Mouse (Mus musculus) forebrain, postnatal 0 days (tissue): ENCODE results near the gene Aip. TPM values are rescaled to one million over a fixed set of nuclear protein-coding genes. Genes with fewer than 3 reads are reported as not detected.

Source experiments
- ATAC-seq: fragments of 200-750 bp; cut with Nextera tagmentation; 2 replicates; pipeline ENCODE4 v1.8.0; 2017; ENCODE audit warnings: mild to moderate bottlenecking, moderate library complexity
- DNase-seq: peaks from one replicate; pipeline ENCODE4 v3.0.0-alpha.2; 2015
- H3K27ac ChIP-seq: fragments of 300-500 bp; sonication (generic); 2 replicates; pipeline ENCODE4 v1.5.1; 2014; ENCODE audit warnings: low read depth, mild to moderate bottlenecking, antibody characterized with exemption, low read length, moderate library complexity, mixed read lengths
- H3K27me3 ChIP-seq: fragments of 300-500 bp; sonication (generic); 2 replicates; pipeline ENCODE4 v1.6.1; 2014; ENCODE audit warnings: mild to moderate bottlenecking, low read length, mixed read lengths; ENCODE audit not compliant: insufficient read depth
- H3K36me3 ChIP-seq: fragments of 300-500 bp; sonication (generic); 2 replicates; pipeline ENCODE4 v1.6.1; 2014; ENCODE audit warnings: mild to moderate bottlenecking, moderate library complexity; ENCODE audit not compliant: insufficient read depth
- H3K4me1 ChIP-seq: fragments of 300-500 bp; sonication (generic); 2 replicates; pipeline ENCODE4 v1.6.1; 2014; ENCODE audit warnings: antibody characterized with exemption; ENCODE audit not compliant: insufficient read depth
- H3K4me2 ChIP-seq: fragments of 300-500 bp; sonication (generic); 2 replicates; pipeline ENCODE4 v1.6.1; 2014; ENCODE audit warnings: low read depth, mild to moderate bottlenecking, moderate library complexity
- H3K4me3 ChIP-seq: fragments of 300-500 bp; sonication (generic); 2 replicates; pipeline ENCODE4 v1.5.1; 2014; ENCODE audit warnings: low read depth, low read length, mixed read lengths
- H3K9ac ChIP-seq: fragments of 300-500 bp; sonication (generic); 2 replicates; pipeline ENCODE4 v1.6.1; 2014; ENCODE audit warnings: mild to moderate bottlenecking
- H3K9me3 ChIP-seq: fragments of 300-500 bp; sonication (generic); 2 replicates; pipeline ENCODE4 v1.6.1; 2016; ENCODE audit warnings: low read length
- CTCF ChIP-seq: sonication (generic); IDR thresholded peaks from 2 replicates; pipeline ENCODE4 v1.5.1; 2016; ENCODE audit warnings: antibody characterized with exemption, control low read depth, low read depth
- WGBS: fragments of 180-500 bp; shearing (Covaris S2); extraction: QIAGEN DNeasy Blood & Tissue Kit; methylation state at CpG from one replicate; pipeline ENCODE4 v1.1.7; 2014; 5-methylcytosine and 5-hydroxymethylcytosine counted together
- polyA plus RNA-seq: library from polyadenylated mRNA; unstranded; fragments of >200 nt; fragmentation: Nextera tagmentation; extraction: Ambion mirVana; gene quantifications from 2 replicates; pipeline ENCODE4 v1.2.1, GENCODE M21; 2015
- total RNA-seq: library from RNA; depleted of rRNA; stranded (reverse); fragments of >200 nt; gene quantifications from 2 replicates; pipeline ENCODE4 v1.2.3, GENCODE M21; 2014

The Aip gene
- total and polyA plus RNA-seq, 2 experiments from 2014 or later = 25.8 to 86.2 TPM

- no peaks in the 10 kb centered on the region for H3K27me3 ChIP-seq
- no peak for TF ChIP-seq CTCF
- no peaks in the 10 kb centered on the region for H3K36me3 ChIP-seq
- H3K9ac ChIP-seq = no peak overlapping the region
- DNase-seq (no peak), ATAC-seq (no peak)
- no peak overlapping the region for H3K27ac ChIP-seq
- H3K4me1 ChIP-seq = no peaks in the 10 kb centered on the region
- H3K4me2 ChIP-seq = no peak overlapping the region
- no peaks in the 10 kb centered on the region for H3K9me3 ChIP-seq
- 73% methylated on average over 7 of the region's 7 CpGs for WGBS
- no peak overlapping the region for H3K4me3 ChIP-seq
Observed at GRCm38 (mm10) chr19:4083316-4083715, 42.3 kb downstream of the Aip start.

- Histone ChIP-seq H3K36me3 (no peaks in the 10 kb centered on the region), H3K4me1 (no peaks in the 10 kb centered on the region), H3K9ac (no peak overlapping the region), H3K27ac (no peak overlapping the region), H3K4me2 (no peak overlapping the region), H3K27me3 (no peaks in the 10 kb centered on the region), H3K4me3 (no peak overlapping the region), H3K9me3 (no peaks in the 10 kb centered on the region)
- no peak for TF ChIP-seq CTCF
- DNase-seq (no peak), ATAC-seq (no peak)
- 83% methylated on average over 11 of the region's 11 CpGs for WGBS
Observed at GRCm38 (mm10) chr19:4082219-4082965, 43.3 kb downstream of the Aip start.

DNA sequence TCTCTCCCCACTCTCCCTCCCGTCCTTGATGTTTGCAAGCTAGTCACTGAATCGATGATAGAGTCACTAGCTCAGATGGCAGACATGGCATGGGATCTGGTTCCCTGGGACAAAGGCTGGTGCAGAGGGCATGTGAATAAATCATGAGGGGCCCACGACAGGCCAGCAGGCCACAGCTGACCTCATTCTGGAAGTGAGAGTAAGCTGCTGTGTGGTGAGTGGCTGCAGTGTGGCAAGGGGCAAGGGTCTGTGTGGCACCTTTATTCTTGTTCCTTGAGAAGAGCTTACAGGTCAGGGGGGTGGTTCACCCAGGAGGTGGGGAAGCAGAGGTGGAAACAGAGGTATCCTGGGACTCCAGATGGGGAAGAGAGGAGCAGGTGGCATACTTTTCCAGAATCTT, 44.3 kb downstream of the Aip start, which contains the start of gene Cabp2:
Gene Cabp2 (plus strand): TSS at position 185 of the 400 bp plus-strand sequence.
- Histone ChIP-seq H3K9me3 (no peaks in the 10 kb centered on the region), H3K27me3 (no peaks in the 10 kb centered on the region), H3K36me3 (no peaks in the 10 kb centered on the region), H3K4me3 (no peak within 1 kb of the TSS), H3K4me2 (no peak within 1 kb of the TSS), H3K9ac (no peak within 1 kb of the TSS), H3K4me1 (no peaks in the 10 kb centered on the region), H3K27ac (no peak within 1 kb of the TSS)
- DNase-seq = no peak
- whole genome bisulfite sequencing = 56% methylated on average over 3 of the region's 3 CpGs
- ATAC-seq = no peak
- TF ChIP-seq CTCF = no peak

DNA sequence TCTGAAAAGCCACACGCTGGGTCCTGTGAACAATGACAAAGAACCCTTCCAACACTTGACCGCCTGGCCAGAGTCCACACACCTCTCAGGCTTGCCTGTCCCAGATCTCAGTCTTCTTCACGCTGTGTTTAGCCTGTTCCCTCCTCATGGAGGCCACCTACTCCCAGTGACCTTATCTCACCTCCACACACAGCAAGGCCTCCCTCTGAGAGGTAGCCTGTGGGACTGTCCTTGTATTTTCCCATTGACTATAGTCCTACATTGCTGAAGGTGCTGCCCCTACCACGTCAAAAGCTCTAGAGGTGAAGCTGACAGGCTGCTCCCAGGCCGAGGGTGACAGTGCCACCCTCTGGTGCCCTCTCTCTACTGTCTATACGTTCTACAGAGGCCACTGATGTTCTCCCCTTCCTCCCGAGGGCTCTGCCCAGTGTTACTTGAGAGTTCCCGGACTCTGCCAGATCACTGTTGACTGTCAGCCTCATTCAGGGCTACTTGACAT, 45.1 kb downstream of the Aip start:
- DNase-seq = no peak
- Histone ChIP-seq H3K4me2 (no peak overlapping the region), H3K4me1 (no peaks in the 10 kb centered on the region), H3K27ac (no peak overlapping the region), H3K4me3 (no peak overlapping the region), H3K9me3 (no peaks in the 10 kb centered on the region), H3K36me3 (no peaks in the 10 kb centered on the region), H3K9ac (no peak overlapping the region), H3K27me3 (no peaks in the 10 kb centered on the region)
- no peak for ATAC-seq
- TF ChIP-seq CTCF = no peak
- WGBS = 66% methylated on average over 8 of the region's 8 CpGs

GRCm38 (mm10) chr19:4079594-4079993, 46.1 kb downstream of the Aip start:
- Histone ChIP-seq H3K9ac (no peak overlapping the region), H3K4me1 (no peaks in the 10 kb centered on the region), H3K4me3 (no peak overlapping the region), H3K4me2 (no peak overlapping the region), H3K27me3 (no peaks in the 10 kb centered on the region), H3K9me3 (no peaks in the 10 kb centered on the region), H3K27ac (no peak overlapping the region), H3K36me3 (no peaks in the 10 kb centered on the region)
- 84% methylated on average over 1 of the region's 1 CpGs for WGBS
- ATAC-seq = no peak
- no peak for TF ChIP-seq CTCF
- DNase-seq = no peak

GRCm38 (mm10) chr19:4075531-4075930, 50.1 kb downstream of the Aip start:
- H3K27me3 ChIP-seq = no peaks in the 10 kb centered on the region
- no peak for TF ChIP-seq CTCF
- WGBS = 83% methylated on average over 1 of the region's 1 CpGs
- H3K9ac ChIP-seq = no peak overlapping the region
- no peaks in the 10 kb centered on the region for H3K4me1 ChIP-seq
- ATAC-seq (no peak), DNase-seq (no peak)
- no peaks in the 10 kb centered on the region for H3K36me3 ChIP-seq
- H3K4me3 ChIP-seq = no peak overlapping the region
- H3K4me2 ChIP-seq = no peak overlapping the region
- H3K27ac ChIP-seq = no peak overlapping the region
- no peaks in the 10 kb centered on the region for H3K9me3 ChIP-seq

- Histone ChIP-seq H3K9ac (no peak overlapping the region), H3K4me3 (no peak overlapping the region), H3K4me2 (no peak overlapping the region), H3K4me1 (no peaks in the 10 kb centered on the region), H3K36me3 (no peaks in the 10 kb centered on the region), H3K9me3 (no peaks in the 10 kb centered on the region), H3K27me3 (no peaks in the 10 kb centered on the region), H3K27ac (no peak overlapping the region)
- TF ChIP-seq CTCF = no peak
- DNase-seq (no peak), ATAC-seq (no peak)
- 85% methylated on average over 6 of the region's 6 CpGs for WGBS
Observed at GRCm38 (mm10) chr19:4072706-4073424, 52.8 kb downstream of the Aip start.
